Mouse (Mus musculus): ENCODE results near the gene Rhoh.

The Rhoh gene

DNA sequence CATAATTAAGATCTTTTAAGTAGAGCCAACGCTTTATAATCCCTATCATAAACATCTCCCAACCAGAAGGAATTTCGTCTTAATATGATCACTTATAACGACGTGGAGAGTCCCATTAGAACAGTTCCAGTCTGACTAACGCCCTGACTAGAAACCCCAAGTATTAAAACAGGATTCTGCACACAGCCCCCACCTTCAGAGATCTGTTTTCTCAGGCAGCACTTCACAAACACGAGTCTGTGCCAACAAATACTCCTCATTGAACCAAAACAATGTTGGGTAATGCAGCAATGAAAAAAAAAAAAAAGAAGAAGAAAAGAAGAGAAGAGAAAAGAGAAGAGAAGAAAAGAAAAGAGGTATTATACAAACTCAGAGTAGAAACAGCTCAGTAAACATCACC lies 1.6 kb upstream of the Rhoh start:
- DNase-seq (ENCODE audit: low read depth, low spot score): no peak

DNA sequence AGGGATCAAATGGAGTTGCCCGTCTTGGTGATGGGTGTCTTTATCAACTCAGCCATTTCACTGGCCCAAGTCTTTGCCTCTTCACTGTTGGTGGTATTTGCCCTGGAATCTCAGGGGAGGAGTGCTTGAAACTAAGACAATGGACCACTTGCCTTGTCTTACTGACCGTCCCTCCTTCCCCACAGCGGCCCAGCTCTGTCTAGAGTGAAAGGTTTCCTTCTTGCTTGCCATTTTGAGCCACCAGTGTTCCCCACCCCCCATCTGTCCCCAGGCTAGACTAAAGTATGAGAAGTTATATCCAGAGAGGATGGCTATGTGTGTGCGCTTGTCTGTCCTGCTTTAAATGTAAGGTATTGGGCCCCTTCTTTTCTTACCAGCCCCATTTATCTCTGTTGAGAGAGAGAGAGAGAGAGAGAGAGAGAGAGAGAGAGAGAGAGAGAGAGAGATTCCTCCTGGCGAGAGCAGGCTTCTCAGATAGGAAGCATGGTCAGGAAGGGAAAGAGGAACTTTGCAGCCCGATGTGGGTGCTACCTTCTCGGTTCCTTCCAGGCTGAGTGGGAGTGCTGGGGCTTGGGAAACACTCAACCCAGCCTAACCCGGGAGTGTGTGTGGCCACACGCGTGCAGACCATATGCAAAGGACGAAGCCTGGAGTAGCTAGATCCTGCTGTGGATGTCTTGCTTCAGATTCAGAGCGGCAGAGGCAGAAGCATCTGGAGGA lies 572 bp upstream of the Rhoh start:
- DNase-seq (ENCODE audit: low read depth, low spot score): no peak

DNA sequence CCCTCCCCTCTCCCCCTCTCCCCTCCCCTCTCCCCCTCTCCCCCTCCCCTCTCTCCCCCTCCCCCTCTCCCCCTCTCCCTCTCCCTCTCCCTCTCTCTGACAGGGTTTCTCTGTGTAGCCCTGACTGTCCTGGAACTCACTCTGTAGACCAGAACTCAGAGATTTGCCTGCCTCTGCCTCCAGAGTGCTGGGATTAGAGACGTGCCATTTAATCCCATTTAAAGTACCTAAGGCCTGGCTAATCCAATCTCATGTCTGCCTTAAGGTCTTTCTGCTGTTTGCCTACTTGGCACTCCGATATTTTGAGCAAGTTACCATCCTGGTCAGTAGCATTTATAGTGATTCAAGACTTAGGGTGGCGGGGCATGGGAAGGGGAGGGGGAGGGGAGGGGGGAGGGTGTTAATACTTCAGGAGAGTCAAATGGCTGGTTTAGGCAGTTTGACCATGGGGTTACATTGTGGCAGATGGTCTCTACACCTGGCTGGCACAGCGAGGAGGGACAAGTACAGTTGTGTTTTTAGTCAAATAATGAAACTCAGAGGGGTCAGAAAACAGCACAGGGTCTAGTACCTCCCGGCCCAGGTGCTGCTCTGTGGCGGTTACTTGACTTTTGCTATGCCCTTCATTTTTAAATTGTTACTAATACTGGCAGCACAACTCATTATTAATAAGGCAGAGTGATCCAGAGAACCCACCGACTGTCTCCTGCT lies 1.4 kb downstream of the Rhoh start:
- DNase-seq (ENCODE audit: low read depth, low spot score): no peak

DNA sequence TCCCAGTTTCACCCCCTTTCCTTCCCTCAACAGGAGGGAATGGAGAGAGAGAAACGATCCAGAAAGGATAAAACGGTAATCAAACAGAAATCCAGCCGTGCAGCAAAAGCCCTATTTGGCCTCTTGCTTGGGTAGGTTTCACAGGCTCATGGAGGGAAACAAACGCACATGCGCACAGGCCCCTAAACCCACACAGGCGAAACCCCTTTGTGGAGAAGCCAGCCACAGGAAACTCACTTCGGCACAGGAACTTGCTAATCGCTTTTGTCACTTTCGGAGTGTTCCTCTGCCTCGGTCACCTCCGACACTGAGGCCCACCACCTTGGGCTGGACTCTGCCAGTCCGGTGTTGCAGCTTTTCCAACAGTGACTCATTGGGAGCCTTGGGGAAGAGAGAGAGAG lies 2.3 kb downstream of the Rhoh start:
- no peak for DNase-seq (ENCODE audit: low read depth, low spot score)

DNA sequence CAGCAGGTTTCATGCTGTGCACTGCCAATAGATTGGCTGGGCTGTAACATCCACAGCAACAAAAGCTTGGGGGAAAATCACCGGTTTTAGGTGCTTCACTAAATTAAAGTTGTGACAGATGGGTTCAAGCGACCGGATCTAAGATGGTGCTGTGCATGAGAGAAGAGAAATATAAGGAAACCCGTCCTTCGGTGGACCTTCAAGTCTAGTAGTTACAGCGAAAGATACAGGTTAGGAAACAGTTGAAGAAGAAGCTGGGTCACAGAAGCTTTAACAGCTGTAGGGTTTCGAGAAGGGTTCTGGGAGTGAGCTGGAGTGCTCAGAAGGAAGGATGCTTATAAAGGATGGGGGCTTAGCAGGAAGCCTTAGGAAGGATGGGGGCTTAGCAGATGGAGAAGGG lies 3.5 kb downstream of the Rhoh start:
- DNase-seq (ENCODE audit: low read depth, low spot score): no peak

DNA sequence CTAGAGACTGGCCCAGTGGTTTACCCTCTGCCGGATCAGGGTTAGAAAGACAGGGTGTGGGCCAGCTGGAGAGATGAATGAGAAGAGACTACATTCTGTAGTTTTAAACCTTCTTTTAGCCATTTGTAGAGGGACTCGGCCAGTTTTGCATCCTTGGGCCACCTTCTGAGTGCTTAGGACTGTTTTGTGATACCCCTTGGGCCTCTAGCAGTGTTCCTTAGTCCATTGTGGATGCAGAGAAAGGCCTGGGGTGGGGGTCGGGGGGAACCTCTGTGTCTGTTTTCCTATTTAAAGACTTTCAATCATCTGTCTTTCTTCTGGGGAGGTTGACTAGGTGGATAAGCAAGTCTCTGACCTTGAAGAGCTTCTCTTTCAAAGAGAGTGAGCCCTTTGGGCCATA lies 3.9 kb downstream of the Rhoh start:
- DNase-seq (ENCODE audit: low read depth, low spot score): no peak

DNA sequence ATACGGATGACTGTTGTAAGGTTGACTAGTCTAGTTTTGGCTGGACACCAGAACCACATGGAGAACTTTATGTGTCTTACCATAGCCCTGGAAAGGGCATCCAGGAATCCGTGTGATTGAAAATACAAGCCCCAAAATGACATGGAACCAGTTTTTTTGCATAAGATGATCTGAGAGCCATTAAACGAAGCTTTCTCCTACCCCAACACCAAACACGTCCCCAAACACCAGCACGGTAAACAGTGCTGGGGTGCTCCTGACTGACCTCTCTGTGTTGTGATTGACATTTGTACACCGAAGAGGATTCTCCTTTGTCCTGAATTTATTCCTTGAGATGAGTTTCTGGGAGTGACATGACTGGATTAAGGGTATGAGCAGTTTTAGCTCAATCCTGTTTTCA lies 5.6 kb downstream of the Rhoh start:
- no peak for DNase-seq (ENCODE audit: low read depth, low spot score)

DNA sequence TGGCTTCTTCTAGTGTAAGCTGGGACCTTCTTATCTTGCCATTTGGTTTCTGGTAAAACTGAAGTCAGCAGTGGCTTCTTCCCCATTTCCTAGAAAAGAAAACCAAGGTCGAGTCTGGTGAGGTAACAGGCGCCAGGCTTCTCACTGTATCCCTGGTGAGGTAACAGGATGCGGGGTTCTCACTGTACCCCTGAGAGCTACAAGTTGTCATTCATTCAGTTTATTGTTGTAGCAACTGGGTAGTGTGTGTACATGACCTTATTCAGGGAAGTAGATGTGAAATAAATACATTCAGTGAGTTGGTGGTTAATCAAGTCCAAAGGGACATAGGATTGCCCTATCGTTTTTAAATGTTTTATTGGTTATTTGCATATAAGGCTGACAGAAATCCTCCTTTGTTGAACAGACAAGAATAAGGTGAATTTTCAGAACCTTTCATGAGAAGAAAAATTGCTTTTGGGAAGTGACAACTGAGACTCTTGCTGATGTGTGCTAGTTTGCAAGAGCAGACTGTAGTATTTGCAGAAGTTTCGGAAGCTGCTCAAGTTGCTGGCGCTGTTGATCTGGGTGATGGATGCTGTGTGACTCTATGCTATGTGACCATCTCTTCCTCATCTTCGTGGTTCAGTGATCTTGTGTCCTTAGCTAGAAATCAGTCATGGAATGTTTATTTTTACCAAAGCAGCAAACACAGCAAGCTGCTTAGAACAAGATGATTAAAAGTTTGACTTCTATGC lies 6.5 kb downstream of the Rhoh start:
- DNase-seq (ENCODE audit: low read depth, low spot score): no peak

DNA sequence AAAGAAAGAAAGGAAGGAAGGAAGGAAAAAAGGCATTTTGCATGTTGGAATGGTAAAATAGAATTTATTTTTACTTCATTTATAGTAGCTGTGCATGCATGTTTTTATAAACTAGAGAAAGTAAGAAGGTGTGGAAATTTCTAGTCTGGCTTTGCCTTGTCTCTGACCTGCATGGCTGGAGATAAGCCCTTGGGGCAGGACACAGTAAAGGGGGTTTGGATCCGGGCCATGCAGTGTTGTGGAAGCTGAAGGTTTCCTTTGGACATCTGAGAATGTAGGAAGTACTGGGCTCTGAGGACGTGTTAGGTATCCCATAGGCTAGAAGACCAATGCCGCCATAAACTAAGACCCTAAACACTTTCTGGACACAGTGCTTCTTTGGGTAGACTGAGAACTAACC lies 7.4 kb downstream of the Rhoh start:
- DNase-seq (ENCODE audit: low read depth, low spot score): no peak

DNA sequence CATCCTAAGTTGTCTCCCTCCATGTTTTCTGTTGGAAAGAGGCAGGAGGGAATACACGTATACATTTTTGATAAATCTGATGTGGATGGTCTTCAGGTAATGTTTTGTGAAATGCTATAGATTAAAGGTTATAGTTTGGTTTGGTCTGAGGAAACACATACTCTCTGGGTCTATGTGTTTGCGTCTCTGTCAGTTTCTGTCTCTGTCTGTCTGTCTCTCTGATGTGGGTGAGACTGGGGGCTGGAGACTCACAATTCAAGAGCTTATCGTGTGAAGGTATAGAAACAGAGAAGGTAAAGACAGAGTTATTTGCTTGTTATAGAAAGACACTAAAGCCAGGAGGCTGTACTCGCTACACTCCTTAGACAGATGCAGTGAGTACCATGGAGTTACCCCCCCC lies 8.6 kb downstream of the Rhoh start:
- no peak for DNase-seq (ENCODE audit: low read depth, low spot score)

DNA sequence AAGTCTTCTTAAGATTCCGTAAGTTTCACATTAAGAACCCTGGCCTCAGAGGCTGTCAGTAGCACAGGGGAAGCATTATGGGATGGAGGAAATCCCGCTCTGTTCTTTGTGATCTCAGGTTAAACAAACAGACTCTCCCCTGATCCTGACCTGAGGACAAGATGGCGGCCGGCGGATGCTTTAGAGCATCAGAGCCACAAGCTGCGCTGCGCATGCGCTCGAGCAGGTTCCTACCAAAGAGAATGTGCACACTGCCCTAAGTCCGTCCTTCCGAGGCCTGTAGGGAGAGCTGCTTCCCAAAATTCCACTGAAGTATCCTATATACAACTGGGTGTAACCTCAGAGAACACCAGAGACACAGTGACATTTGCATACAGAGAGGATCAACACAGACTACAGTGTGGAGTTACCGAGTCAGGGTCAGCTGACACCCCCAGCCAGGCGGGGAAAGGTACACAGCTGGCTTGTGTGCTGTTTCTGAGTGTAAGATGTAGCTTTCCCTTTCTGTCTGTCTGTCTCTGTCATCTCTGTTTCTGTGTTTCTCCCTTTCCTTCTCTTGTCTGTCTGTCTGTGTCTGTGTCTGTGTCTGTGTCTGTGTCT lies 10.4 kb downstream of the Rhoh start:
- DNase-seq (ENCODE audit: low read depth, low spot score): no peak

DNA sequence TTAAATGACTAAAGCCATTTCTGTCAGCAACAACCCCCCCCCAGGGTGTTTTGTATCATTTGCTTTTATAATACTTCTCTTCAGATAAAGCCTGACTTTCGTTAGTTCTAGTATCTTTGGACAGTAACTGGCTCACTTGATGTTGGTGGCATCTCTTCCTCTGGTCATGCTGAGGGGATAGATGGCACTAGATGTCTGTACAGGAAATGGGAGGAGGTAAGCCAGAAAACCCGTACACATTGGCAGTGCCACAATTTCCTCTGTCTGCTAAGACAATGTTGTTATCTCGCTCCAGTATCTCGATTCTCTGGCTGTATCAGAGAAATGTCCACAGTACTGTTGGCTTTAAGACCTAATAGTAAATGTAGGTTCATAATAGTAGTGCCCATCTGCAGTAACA lies 12.2 kb downstream of the Rhoh start:
- no peak for DNase-seq (ENCODE audit: low read depth, low spot score)

DNA sequence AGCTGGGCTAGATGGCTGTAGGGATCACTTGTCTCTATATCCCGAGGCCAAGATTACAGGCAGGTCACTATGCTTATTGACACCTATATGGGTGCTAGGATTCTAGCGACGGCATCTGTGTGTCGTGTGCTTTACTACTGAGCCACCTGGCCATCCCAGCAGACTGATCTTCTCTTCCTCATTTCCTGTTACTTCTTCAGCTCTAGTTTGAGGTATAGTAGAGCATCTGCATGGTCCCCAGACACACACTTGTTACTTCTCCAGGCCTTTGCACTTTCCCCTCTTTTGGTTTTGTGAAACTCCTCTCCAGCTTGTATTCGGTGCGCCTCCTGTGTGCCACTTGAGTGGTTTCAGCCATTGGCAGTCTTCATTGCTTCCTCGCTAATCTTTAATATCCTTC lies 14.3 kb downstream of the Rhoh start:
- DNase-seq (ENCODE audit: low read depth, low spot score): no peak

DNA sequence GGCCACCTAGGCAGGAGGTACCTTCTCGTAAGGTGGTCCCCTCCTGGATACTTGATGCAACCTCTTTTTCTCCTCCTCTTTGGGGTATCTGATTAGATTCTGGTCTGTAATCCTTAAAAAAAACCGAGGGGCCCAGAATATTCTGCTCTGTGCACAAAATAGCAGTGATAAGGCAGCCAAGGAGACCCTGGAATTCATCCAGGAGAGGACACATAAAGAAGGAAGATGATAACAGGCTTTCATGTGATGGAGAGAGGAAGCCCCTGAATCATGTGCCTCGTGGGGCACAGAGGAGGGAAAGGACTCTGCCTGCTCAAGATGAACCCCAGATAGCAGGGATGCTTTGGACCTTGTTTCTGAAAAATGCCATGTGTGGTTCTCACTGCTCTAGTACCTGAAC lies 17.4 kb downstream of the Rhoh start:
- DNase-seq (ENCODE audit: low read depth, low spot score): no peak

DNA sequence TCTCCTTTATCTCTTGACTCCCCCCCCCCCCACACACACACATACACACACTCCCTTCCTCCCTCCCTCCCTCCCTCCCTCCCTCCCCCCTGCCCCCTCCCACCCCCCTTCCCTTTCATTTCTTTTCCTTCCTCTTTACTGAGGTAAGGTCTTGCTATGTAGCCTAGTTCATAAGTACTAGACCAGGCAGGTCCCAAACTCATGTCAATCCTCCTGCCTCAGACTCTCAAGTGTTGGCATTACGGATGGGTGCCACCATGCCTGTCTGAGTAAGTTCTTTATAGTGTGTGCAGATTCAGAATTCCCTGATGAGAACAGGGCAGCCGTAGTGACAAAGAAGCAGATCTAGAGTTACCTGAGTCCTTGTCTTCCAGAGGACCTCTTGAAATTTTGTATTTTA lies 20.2 kb downstream of the Rhoh start:
- DNase-seq (ENCODE audit: low read depth, low spot score): no peak

DNA sequence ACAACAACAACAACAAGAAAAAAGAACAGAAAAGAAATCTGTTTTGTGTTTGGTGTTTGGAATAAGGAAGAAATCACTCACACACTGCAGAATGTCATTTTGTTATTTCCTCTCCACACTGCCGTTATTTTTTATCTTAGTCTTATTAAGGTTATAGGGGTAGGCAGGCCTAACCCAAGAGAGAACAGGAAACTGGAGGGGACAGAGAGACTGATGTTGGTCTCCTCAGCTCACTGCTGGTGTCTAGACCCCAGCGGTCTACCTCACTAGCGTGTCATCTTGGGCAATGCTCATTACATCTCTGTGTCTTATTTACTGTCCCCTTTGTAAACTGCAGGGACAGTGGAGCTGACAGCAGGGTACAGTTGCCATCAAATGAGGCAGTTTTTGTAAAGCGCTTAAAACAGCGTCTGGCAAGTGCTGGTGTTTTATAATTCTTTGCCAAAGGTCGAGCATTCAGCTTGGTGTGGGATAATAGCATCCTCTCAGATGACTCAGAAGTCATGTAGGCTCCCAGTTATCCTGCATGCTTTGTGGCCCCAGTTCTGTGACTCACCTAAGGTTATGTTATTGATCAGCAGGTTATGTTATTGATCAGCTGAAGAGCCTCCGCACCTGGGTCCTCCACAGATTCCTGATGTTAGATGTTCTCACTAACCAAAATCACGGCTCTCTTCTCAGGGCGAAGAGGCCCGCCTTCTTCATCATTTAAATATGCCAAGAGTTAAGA lies 21.6 kb downstream of the Rhoh start:
- DNase-seq (ENCODE audit: low read depth, low spot score): no peak

DNA sequence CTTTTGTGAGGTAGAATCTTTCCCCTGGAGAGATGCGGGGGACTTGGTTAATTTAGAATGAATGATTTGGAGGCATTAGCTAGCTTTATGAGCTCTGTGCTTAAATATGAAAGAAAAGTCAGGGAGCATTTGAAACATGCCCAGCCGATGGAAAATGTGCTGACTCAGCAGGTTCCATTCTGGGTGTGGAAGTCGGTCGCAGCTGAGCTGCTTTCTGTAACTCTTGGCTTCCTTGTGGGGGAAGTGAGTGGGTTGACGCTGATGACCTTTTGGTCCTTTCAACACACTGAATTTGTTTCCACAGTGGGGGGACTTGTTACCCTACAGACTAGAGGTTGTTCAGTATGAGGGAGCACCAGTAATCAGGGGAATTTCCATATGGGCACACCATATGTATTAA lies 22.3 kb downstream of the Rhoh start:
- DNase-seq (ENCODE audit: low read depth, low spot score): no peak

DNA sequence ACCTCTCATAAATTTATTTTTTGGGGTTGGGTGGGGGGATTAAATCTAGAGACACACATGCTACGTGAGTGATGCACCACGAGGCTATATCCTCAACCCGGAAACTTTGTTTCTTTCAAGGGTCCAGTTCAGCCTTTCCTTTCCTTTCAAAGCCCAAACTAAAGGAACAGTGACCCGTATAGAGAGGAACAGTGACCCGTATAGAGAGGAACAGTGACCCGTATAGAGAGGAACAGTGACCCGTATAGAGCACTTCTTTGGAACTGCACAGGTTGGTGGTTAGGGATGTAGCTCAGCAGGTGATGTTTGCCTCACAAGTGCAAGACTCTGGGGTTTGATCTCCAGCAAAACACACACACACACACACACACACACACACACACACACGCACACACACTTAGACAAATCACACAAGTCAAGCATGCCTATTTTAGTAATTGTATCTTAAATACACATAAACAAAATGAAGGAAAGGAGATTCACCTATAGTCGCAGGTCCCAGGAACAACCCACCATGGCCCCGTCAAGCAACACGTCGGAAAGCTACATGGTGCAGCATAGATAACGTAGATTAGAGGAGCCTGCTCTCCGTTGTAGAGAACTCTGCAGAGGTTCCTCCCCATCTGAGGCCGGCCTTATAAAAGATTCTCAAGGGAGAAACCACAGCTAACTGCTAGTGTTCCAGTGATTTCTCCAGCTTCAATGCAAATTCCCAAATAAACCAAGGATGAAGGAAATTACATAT lies 24.9 kb downstream of the Rhoh start:
- DNase-seq (ENCODE audit: low read depth, low spot score): no peak

DNA sequence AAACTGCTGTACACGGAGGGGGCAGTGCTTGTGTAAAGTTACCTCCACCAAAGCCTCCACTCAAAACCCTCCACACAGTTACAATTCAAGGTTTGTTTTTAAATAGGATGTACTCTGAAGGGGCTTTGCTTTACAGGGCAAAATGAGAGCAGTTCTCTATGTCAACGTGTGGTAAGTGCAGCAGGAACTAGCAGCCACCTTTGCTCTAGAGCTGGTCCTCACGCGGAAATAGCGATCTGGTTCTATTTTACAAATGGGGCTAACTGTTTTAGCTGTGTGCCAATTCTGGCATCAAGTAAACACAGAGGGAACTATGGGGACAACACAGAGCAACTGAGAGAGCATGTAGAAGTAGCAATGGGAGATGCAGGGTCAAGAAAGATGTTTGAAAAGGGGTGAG lies 27.1 kb downstream of the Rhoh start:
- no peak for DNase-seq (ENCODE audit: low read depth, low spot score)

DNA sequence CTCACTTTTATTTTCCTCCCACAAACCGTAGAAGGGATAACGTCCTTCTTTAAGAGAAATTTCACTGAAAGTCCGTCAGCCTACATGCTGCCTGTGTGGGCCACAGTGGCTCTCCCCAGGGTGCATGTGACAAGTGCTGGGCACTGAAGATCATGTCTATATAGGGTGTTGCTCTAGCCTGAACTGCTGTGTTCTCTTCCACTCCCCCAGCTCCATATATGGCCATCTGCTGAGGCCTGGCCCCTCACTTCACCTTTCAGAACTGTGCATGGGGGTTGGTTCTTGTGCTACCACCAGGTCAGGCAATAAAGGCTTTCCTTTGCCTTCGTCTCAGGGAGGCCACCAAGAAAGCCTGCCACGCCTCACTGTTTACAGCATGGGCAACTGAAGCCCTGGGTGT lies 28.0 kb downstream of the Rhoh start:
- no peak for DNase-seq (ENCODE audit: low read depth, low spot score)

DNA sequence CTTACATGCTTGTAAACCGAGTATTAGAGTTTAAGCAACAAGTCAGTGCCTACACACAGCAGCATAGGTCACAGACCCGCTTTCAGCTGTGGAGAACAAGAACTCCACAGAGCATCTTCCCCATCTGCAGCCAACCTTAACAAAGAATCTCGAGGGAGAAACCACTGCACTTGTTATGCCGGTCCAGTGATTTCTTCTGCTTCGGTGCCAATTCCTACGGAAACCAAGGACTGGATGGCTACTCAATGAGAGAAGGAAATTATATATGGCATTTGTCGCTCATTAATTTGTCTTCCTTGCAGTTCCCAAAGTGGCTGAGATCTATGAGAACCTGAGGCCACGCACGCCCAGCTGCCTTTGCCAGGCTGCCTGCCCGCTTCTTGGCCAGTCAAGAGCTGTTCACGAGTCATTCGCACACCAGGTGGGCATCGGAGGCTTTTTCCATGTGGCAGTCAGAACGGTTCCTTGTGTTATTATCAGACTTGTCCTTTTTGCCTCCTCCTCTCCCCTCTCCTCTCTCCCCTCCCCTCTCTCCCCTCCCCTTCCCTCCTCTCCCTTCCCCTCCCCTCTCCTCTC lies 30.3 kb downstream of the Rhoh start:
- no peak for DNase-seq (ENCODE audit: low read depth, low spot score)
